Mouse (Mus musculus) liver, adult 2 months (tissue): ENCODE results near the gene Mtmr4.

Source experiments
- CTCF ChIP-seq: fragments of 200-500 bp; IDR thresholded peaks from 2 replicates; pipeline ENCODE4 v1.5.1; 2011; ENCODE audit warnings: low read depth, low read length, control low read depth
- POLR2A ChIP-seq: fragments of 200-500 bp; IDR thresholded peaks from 2 replicates; pipeline ENCODE4 v1.6.1; 2011; ENCODE audit warnings: low read length, control low read depth; ENCODE audit not compliant: insufficient read depth; ENCODE audit errors: extremely low read depth

- TF ChIP-seq CTCF (peak; percentile 78), POLR2A (no peak)
Observed at GRCm38 (mm10) chr11:87629859-87630258, 37.9 kb downstream of the Mtmr4 start.
